Mouse (Mus musculus) heart, adult 2 months (tissue): ENCODE data around the gene Cdca5.

Experiments
- CTCF ChIP-seq: fragments of 200-600 bp; IDR thresholded peaks from 2 replicates; pipeline ENCODE4 v1.8.1; 2022; ENCODE audit warnings: antibody characterized with exemption, mild to moderate bottlenecking, moderate library complexity
- EP300 ChIP-seq: fragments of 200-500 bp; IDR thresholded peaks from 2 replicates; pipeline ENCODE4 v1.6.1; 2011; ENCODE audit warnings: low read depth, low read length, control low read depth; ENCODE audit not compliant: insufficient read depth

DNA sequence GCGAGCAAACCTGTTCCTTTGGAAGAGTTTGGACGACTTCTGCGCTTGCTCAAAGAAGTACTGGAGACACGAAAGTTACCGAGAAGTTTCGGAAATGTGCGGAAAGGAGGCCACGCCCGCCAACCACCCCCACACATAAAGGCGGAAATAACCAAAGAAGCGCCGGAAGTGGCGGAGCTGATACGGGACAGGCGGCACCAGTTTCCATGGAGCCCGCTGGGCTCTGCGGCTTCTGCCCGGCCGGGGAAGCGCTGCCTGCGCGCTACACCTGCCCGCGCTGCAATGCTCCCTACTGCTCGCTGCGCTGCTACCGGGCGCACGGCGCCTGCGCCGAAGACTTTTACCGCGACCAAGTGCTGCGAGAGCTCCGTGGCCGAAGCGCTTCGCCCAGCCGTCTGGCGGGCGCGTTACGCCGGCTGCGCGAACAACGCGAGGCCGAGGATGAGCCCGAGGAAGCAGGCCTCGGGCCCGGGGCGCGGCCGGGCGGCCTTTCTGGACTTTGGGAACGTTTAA is 23.7 kb upstream of the Cdca5 start, which contains the start of gene Znhit2:
- TF ChIP-seq EP300 (0 out of 2 replicates have a peak, but pooled peaks have one; percentile 34), CTCF (peak; percentile 44)
